11 mouse cellular contexts compared by ENCODE assay signal in genomic region chr13:105443871-105444237, GRCm38 (mm10). TPM values are rescaled to one million over a fixed set of nuclear protein-coding genes. Genes with fewer than 3 reads are reported as not detected.
DNase-seq lines count a peak whose midpoint lies in the region; ATAC-seq and TF ChIP-seq lines count a peak whose summit lies in the region.
"Had no signal": no experiment of that assay in that cellular context is flagged by ENCODE, and none has a peak within 500 bp of the region (broad histone marks: within the 10 kb centered on the region; RNA-seq: fewer than 3 reads in every experiment).

No protein-coding gene starts in this region.

- H3K9ac ChIP-seq in midbrain, postnatal 0 days (replicated peaks; ENCODE audit: low read length, poor library complexity, severe bottlenecking): peak overlapping the region; percentile 25; the same call in 1 of the 2 replicates

- H3K36me3 ChIP-seq in embryonic facial prominence, embryonic 10.5 days (replicated peaks): no peaks in the 10 kb centered on the region
- H3K36me3 ChIP-seq in hindbrain, embryonic 10.5 days: no peaks in the 10 kb centered on the region
- no peaks in the 10 kb centered on the region for H3K36me3 ChIP-seq in midbrain, postnatal 0 days (ENCODE audit: insufficient read depth, low read length)

- H3K4me3 ChIP-seq in embryonic facial prominence, embryonic 10.5 days: peak overlapping the region; percentile 39; the same call in 1 of the 2 replicates
- peak overlapping the region; percentile 41 for H3K4me3 ChIP-seq in hindbrain, embryonic 10.5 days
- peak overlapping the region; percentile 50 for H3K4me3 ChIP-seq in midbrain, postnatal 0 days (ENCODE audit: low read depth, low read length)

- DNase-seq in layer of hippocampus, postnatal 10 days (ENCODE audit: low spot score in 2 of 2): peak; percentile 36 to 47
- DNase-seq in layer of hippocampus, adult 8-10 months (ENCODE audit: low spot score in 2 of 2): no peak
- peak; percentile 17 for DNase-seq in embryonic facial prominence, embryonic 10.5 days (ENCODE audit: low spot score)
- DNase-seq in hindbrain, embryonic 10.5 days (ENCODE audit: low spot score): no peak
- DNase-seq in midbrain, postnatal 0 days (ENCODE audit: low spot score): no peak
- DNase-seq in yolk sac, embryonic 10.5 days (ENCODE audit: low spot score): no peak
- no peak for DNase-seq in heart, postnatal 36 days
- no peak for DNase-seq in urinary bladder, postnatal 25 days (ENCODE audit: low spot score)
- DNase-seq: gastrocnemius, postnatal 36 days had no signal

- H3K27me3 ChIP-seq in embryonic facial prominence, embryonic 10.5 days (replicated peaks; ENCODE audit: low read depth, poor library complexity, severe bottlenecking): peaks cover 54% of the 10 kb centered on the region
- H3K27me3 ChIP-seq in hindbrain, embryonic 10.5 days (ENCODE audit: insufficient read depth, poor library complexity, severe bottlenecking): peaks cover 49% of the 10 kb centered on the region
- peaks cover 15% of the 10 kb centered on the region for H3K27me3 ChIP-seq in midbrain, postnatal 0 days (ENCODE audit: insufficient read depth, low read length)

- no peak overlapping the region for H3K27ac ChIP-seq in embryonic facial prominence, embryonic 10.5 days (replicated peaks)
- H3K27ac ChIP-seq in hindbrain, embryonic 10.5 days: no peak overlapping the region
- H3K27ac ChIP-seq in midbrain, postnatal 0 days (ENCODE audit: low read depth, low read length): no peak overlapping the region

- no peaks in the 10 kb centered on the region for H3K9me3 ChIP-seq in embryonic facial prominence, embryonic 10.5 days
- no peaks in the 10 kb centered on the region for H3K9me3 ChIP-seq in hindbrain, embryonic 10.5 days
- H3K9me3 ChIP-seq in midbrain, postnatal 0 days (ENCODE audit: low read length): no peaks in the 10 kb centered on the region

- TF ChIP-seq CTCF in midbrain, postnatal 0 days (IDR thresholded peaks at IDR 0.05): no peak

- H3K4me1 ChIP-seq in embryonic facial prominence, embryonic 10.5 days: peaks cover 10% of the 10 kb centered on the region; the same call in 1 of the 2 replicates
- H3K4me1 ChIP-seq in hindbrain, embryonic 10.5 days (replicated peaks): peaks cover 13% of the 10 kb centered on the region; the same call in 1 of the 2 replicates
- peaks cover 4% of the 10 kb centered on the region; the same call in 1 of the 2 replicates for H3K4me1 ChIP-seq in midbrain, postnatal 0 days (ENCODE audit: insufficient read depth, low read length)

- peak; percentile 28; the same call in 1 of the 2 replicates for ATAC-seq in midbrain, postnatal 0 days (ENCODE audit: low FRiP score)

- intact Hi-C loops in heart, postnatal 36 days (cut with DNase I): loop anchor here (2.0 to 10.0 kb wide), 2 partner anchors 1271 to 1475 kb away; no protein-coding TSS in a partner anchor

- peak overlapping the region; percentile 95 for H3K4me2 ChIP-seq in midbrain, postnatal 0 days (ENCODE audit: low read depth, low read length, poor library complexity, severe bottlenecking)

- under 1% methylated on average over 15 of the region's 15 CpGs for WGBS in embryonic facial prominence, embryonic 10.5 days
- WGBS in hindbrain, embryonic 10.5 days: 1% methylated on average over 15 of the region's 15 CpGs
- WGBS in midbrain, postnatal 0 days: 3% methylated on average over 15 of the region's 15 CpGs

RNA-seq across cellular contexts. Expression of gene Htr1a, which starts 0.4 kb away (rescaled TPM):
- 10 to 100 TPM; 15.6 to 17.1 TPM for total RNA-seq in layer of hippocampus, postnatal 10 days (2021)
- total RNA-seq in layer of hippocampus, adult 8-10 months (2022): 10 to 100 TPM; 22.7 to 39.0 (median 31.3) TPM
- 0.09 and 0.29 TPM in 2 replicates for polyA plus RNA-seq in embryonic facial prominence, embryonic 10.5 days (2016; fragmentation: Nextera tagmentation; extraction: Ambion mirVana)
- 0.70 and 1.2 TPM in 2 replicates for polyA plus RNA-seq in hindbrain, embryonic 10.5 days (2016; fragmentation: Nextera tagmentation; extraction: Ambion mirVana)
- 9.7 and 10.1 TPM in 2 replicates for total RNA-seq in midbrain, postnatal 0 days (2014; rRNA removed)
- 4.5 and 5.0 TPM in 2 replicates for polyA plus RNA-seq in midbrain, postnatal 0 days (2015; fragmentation: Nextera tagmentation; extraction: Ambion mirVana)
- not detected for total RNA-seq in heart, postnatal 36 days (2021)
- total RNA-seq: gastrocnemius, postnatal 36 days had no signal
- polyA plus RNA-seq: large intestine, adult 2 months; spleen, adult 2 months had no signal

Comparison
In these comparisons a context has a peak if more than half of its experiments do, and no peak if none do; other contexts are left out.
1. DNase-seq: peak in layer of hippocampus, postnatal 10 days (2 of 2) and embryonic facial prominence, embryonic 10.5 days (single experiment); none in layer of hippocampus, adult 8-10 months (0 of 2), hindbrain, embryonic 10.5 days (single experiment), midbrain, postnatal 0 days (single experiment), yolk sac, embryonic 10.5 days (single experiment), heart, postnatal 36 days (0 of 2) and urinary bladder, postnatal 25 days (single experiment).
2. RNA of gene Htr1a, which starts 0.4 kb away (total RNA-seq): 22.7 to 39.0 TPM in layer of hippocampus, adult 8-10 months, 15.6 to 17.1 TPM in layer of hippocampus, postnatal 10 days and 9.7 to 10.1 TPM in midbrain, postnatal 0 days; not detected in heart, postnatal 36 days; every median in the first group is over 10 times any median in the second.
3. Peak in every context shown above with its lines, with median percentiles within 50 percentile points of each other: H3K4me3 ChIP-seq.